In genomic region chr12:91803207-91803932, GRCm38 (mm10) we compare ENCODE assay signal across 17 mouse cellular contexts. TPM values are rescaled to one million over a fixed set of nuclear protein-coding genes. Genes with fewer than 3 reads are reported as not detected.
DNase-seq lines count a peak whose midpoint lies in the region; ATAC-seq lines count a peak whose summit lies in the region.
"Had no signal": no experiment of that assay in that cellular context is flagged by ENCODE, and none has a peak within 500 bp of the region (broad histone marks: within the 10 kb centered on the region; RNA-seq: fewer than 3 reads in every experiment).

No protein-coding gene starts in this region.

- no peak overlapping the region for H3K9ac ChIP-seq in intestine, embryonic 16.5 days (ENCODE audit: low read depth, low read length)
- H3K9ac ChIP-seq: heart, embryonic 15.5 days; stomach, embryonic 15.5 days had no signal

- H3K27me3 ChIP-seq in intestine, embryonic 16.5 days (replicated peaks; ENCODE audit: control insufficient read depth, insufficient read depth, low read length) = no peaks in the 10 kb centered on the region
- H3K27me3 ChIP-seq: heart, embryonic 15.5 days; stomach, embryonic 15.5 days had no signal

- H3K9me3 ChIP-seq in intestine, embryonic 16.5 days (ENCODE audit: control insufficient read depth, low read length) = no peaks in the 10 kb centered on the region
- H3K9me3 ChIP-seq: embryonic facial prominence, embryonic 10.5 days; heart, embryonic 15.5 days; megakaryocyte, embryonic 14.5 days; stomach, embryonic 15.5 days had no signal

- no peaks in the 10 kb centered on the region for H3K4me1 ChIP-seq in intestine, embryonic 16.5 days (ENCODE audit: control insufficient read depth, insufficient read depth, low read length)
- H3K4me1 ChIP-seq: embryonic facial prominence, embryonic 10.5 days; heart, embryonic 15.5 days; stomach, embryonic 15.5 days had no signal

- H3K4me3 ChIP-seq in intestine, embryonic 16.5 days (ENCODE audit: low read length) = no peak overlapping the region
- H3K4me3 ChIP-seq: embryonic facial prominence, embryonic 10.5 days; heart, embryonic 15.5 days; megakaryocyte, embryonic 14.5 days; stomach, embryonic 15.5 days had no signal

- H3K4me2 ChIP-seq in intestine, embryonic 16.5 days (ENCODE audit: low read depth, low read length) = no peak overlapping the region
- H3K4me2 ChIP-seq: heart, embryonic 15.5 days; stomach, embryonic 15.5 days had no signal

- H3K27ac ChIP-seq in intestine, embryonic 16.5 days (ENCODE audit: low read length) = no peak overlapping the region
- H3K27ac ChIP-seq: embryonic facial prominence, embryonic 10.5 days; heart, embryonic 15.5 days; stomach, embryonic 15.5 days had no signal

- no peaks in the 10 kb centered on the region; the same call in 1 of the 2 replicates for H3K36me3 ChIP-seq in intestine, embryonic 16.5 days (ENCODE audit: control insufficient read depth, insufficient read depth, low read length)

- no peak for ATAC-seq in intestine, embryonic 16.5 days

- WGBS in intestine, embryonic 16.5 days = 80% methylated on average over 13 of the region's 13 CpGs

- DNase-seq in layer of hippocampus, adult 9-11 months = peak; percentile 60
- DNase-seq in layer of hippocampus, postnatal 10 days (ENCODE audit: low spot score in 2 of 2) = no peak
- peak; percentile 78 for DNase-seq in brain, adult 2 months (ENCODE audit: low read depth, low spot score)
- peak; percentile 44 for DNase-seq in induced T-regulatory cell, adult 2 months (ENCODE audit: low read depth)
- DNase-seq in right cerebral cortex, adult 2 months (ENCODE audit: low spot score in 2 of 2) = peak; percentile 67 to 69
- no peak for DNase-seq in natural killer cell, adult 2 months (ENCODE audit: low spot score in 2 of 2)
- DNase-seq in c-Kit-positive CD71-positive TER-119-positive erythroid progenitor cells, embryonic 14.5 days (ENCODE audit: low spot score) = no peak
- DNase-seq: cerebellum, adult 9-10 months; kidney, adult 18-20 months; kidney, postnatal 36 days; lung, adult 2 months; thymus, postnatal 25 days had no signal

RNA-seq across cellular contexts. Expression of gene Ston2, which starts 15.2 kb away (rescaled TPM):
- total RNA-seq in layer of hippocampus, postnatal 10 days (2021) = 10 to 100 TPM; 28.8 to 33.1 TPM
- polyA plus RNA-seq in intestine, embryonic 16.5 days (2015; fragmentation: Nextera tagmentation; extraction: Ambion mirVana) = 4.9 and 5.2 TPM in 2 replicates

RNA-seq across cellular contexts. Expression of gene Sel1l, which starts 45.6 kb away (rescaled TPM):
- total RNA-seq in layer of hippocampus, postnatal 10 days (2021) = 100 to 1,000 TPM; 132 to 138 TPM
- 85.4 and 99.2 TPM in 2 replicates for polyA plus RNA-seq in intestine, embryonic 16.5 days (2015; fragmentation: Nextera tagmentation; extraction: Ambion mirVana)

Comparison
In these comparisons a context has a peak if more than half of its experiments do, and no peak if none do; other contexts are left out.
1. DNase-seq: peak in layer of hippocampus, adult 9-11 months (single experiment), brain, adult 2 months (single experiment), induced T-regulatory cell, adult 2 months (single experiment) and right cerebral cortex, adult 2 months (2 of 2); none in layer of hippocampus, postnatal 10 days (0 of 2), natural killer cell, adult 2 months (0 of 2) and c-Kit-positive CD71-positive TER-119-positive erythroid progenitor cells, embryonic 14.5 days (single experiment).